Mouse (Mus musculus) left cerebral cortex, adult 2 months (tissue): ENCODE results near the gene Large1. TPM values are rescaled to one million over a fixed set of nuclear protein-coding genes. Genes with fewer than 3 reads are reported as not detected.
A peak's percentile ranks its signal among the peaks of the same experiment; 100 is the strongest.
"Not testable (repeated sequence)": the region's sequence is repeated elsewhere in the genome, so short reads cannot be mapped to it uniquely, and the experiment has no call there.

Source experiments
- DNase-seq, 2 experiments: peaks; one replicate each; pipeline ENCODE4 v3.0.0; 2021 to 2022; ENCODE audit warnings: low spot score in 2 of 2, mixed read lengths in 1 of 2; ENCODE audit errors: extremely low spot score in 1 of 2
- H3K27ac ChIP-seq: fragments of 200-600 bp; 2 replicates; pipeline ENCODE4 v1.8.1; 2022
- H3K4me3 ChIP-seq: fragments of 200-600 bp; 2 replicates; pipeline ENCODE4 v1.8.1; 2022
- CTCF ChIP-seq: fragments of 200-600 bp; IDR thresholded peaks from 2 replicates; pipeline ENCODE4 v1.8.1; 2022; ENCODE audit warnings: antibody characterized with exemption, mild to moderate bottlenecking, moderate library complexity
- intact Hi-C: fragments of 180-260 bp; cut with DNase I; formaldehyde crosslinking; loops from one replicate; pipeline ENCODE4 v1.15.1; 2025
- total RNA-seq, 2 experiments: library from RNA; stranded (reverse); gene quantifications; 2 replicates each; pipeline ENCODE4 v1.2.3; 2021

Gene Large1
- total RNA-seq, 2 experiments from 2014 or later = 144 to 159 TPM

DNA sequence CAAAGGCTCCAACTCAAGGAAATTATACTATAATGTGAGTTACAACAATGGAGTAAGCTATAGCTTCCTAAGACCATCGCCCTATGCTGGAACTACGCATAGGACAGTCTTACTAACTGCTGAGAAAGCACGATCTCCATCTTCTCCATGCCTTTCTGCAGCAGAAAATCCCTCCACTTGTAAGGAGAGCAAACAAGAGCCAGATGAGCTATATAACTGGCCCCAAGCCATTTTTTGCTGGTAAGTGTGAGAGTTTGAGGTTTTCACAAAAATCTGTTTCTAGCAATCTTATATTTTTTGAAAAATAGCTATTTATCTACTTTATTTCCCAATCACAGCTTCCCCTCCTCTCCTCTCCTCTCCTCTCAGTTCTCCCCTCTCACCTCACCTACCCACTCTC lies 206.1 kb downstream of the Large1 start:
- H3K27ac ChIP-seq = no peak overlapping the region
- no peak for TF ChIP-seq CTCF
- intact Hi-C loops = no loop called here
- H3K4me3 ChIP-seq = no peak overlapping the region
- no peak for DNase-seq

DNA sequence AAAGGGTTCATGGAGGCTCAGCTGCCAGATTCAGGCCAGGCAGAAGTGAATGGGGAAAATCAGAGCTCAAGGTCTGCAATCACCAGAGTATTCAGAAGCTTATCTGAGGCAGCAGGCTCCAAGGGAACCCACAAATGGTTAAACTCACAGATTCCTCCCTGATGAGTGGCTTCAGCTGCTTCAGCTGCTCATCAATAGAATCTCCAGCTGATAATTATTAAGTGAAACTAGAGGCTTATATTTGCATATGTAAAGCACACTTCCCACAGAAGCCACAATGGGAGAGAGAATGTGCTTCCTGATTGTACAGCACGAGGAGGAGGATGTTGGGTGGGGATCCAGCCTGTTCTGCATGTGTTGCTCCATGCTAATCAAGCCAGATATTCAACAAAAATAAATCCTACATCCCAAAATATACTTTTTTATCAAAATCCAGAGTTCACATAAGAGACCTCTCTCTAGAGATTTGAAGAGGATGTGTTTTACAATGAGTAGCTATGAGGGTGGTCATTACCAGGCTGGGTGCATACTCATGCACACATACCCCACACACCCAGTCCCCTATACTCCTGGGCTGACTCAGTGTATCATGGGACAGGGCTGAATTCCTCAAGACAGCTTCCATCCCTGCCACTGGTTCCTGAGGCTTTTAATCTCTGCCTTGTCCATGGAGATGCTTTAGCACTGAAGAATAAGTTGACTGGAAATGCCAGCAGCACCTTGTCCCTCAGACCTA lies 210.5 kb downstream of the Large1 start:
- Histone ChIP-seq H3K27ac (peak overlapping the region; percentile 28; the same call in 1 of the 2 replicates), H3K4me3 (no peak overlapping the region)
- no peak for DNase-seq
- TF ChIP-seq CTCF = no peak
- intact Hi-C loops = no loop called here

DNA sequence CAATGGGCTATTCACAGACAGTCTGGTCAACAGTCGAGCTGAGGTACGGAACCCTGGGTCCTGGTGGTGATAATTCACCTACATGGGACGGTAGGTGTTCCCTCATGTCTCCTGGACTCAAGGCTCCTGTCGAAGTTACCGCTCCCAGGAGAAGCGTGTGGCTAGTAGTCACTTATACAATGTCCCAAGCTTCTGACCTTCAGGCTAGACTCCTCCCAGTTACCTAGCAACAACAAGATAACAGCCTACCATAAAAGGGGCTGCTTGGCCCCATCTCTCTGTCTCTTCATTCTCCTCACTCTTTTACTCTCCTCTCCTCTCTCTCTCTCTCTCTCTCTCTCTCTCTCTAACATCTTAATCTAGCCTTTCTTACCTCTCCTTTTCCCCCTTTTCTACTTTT lies 217.9 kb downstream of the Large1 start:
- DNase-seq = no peak
- Histone ChIP-seq H3K4me3 (no peak overlapping the region), H3K27ac (no peak overlapping the region)
- TF ChIP-seq CTCF = no peak
- intact Hi-C loops = no loop called here

DNA sequence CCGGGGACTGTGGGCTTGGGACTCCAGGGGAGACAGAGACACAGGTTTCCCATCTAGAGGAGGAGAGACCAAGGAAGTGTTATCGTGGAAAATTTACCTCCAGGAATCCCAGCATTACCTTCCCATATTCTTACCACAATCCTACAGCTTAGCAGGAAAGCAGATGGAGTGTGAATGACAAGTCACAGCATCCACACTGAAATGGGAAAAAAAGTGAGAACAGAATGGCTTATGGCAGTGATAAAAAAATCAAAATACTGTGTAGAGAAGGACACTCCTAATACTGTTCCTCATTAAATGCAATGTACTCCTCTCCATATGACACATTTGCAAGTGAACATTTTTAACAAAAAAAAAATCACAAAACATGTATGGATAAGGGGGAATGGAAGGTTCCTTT lies 221.3 kb downstream of the Large1 start:
- DNase-seq = no peak
- H3K4me3 ChIP-seq = no peak overlapping the region
- no peak for TF ChIP-seq CTCF
- intact Hi-C loops = no loop called here
- H3K27ac ChIP-seq = peak overlapping the region; percentile 74

DNA sequence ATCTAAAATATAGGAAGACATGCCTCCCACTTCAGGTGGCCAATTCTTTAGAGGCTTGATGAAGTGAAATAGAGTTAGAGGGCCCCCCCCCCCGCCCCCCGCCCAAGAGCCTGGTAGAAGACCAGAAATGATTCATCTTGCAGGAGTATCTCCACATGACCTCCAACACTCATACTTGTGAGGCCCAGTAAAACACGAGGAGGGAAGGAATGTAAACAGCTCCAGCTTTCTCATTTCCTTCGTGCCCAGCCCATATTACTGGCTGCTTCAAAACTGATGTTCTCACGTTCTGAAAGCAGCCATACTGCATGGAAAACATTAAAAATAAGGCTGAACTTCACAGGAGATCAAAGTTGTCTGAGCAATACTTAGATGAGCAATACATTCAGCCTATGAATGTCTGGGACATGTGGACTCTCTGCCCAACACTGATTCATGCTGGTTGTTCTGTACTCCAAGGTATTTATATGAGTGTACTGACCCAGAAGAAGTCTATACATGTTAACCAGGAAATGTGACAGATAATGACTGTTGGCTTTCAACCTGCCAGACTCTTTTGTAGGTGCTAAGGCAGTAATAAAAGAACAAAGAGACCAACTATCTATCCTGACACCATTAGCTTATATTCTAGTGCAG lies 229.4 kb downstream of the Large1 start:
- no peak overlapping the region for H3K4me3 ChIP-seq
- H3K27ac ChIP-seq = no peak overlapping the region
- DNase-seq = no peak
- intact Hi-C loops = no loop called here
- TF ChIP-seq CTCF = no peak

DNA sequence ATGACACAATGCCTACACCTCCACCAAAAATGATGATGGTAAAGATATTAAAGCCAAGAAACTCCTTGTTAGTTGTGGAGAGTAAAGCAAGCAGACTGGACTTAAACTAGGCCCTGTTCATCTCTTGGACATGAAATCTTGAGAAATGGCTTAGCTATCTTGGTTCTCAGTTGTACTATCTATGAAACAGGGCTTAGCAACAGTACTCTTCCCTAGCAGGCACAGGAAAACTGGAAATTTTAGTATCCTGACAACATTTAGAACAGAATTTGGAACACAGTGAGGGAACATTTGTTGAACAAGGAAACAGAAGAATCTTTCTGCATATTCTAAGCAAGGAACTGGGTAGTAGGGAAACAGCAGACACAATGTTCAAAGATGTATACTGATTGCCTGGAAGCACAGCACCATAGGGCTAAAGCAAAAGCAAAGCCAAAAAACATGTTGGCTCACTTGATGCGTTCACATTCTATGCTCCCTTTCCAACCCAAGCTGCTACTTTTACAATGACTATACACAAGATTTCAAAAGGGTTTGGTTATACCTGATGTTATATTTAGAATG lies 240.9 kb downstream of the Large1 start:
- Histone ChIP-seq H3K4me3 (no peak overlapping the region), H3K27ac (peak overlapping the region; percentile 28; the same call in 1 of the 2 replicates)
- DNase-seq = no peak
- no peak for TF ChIP-seq CTCF
- intact Hi-C loops = no loop called here

DNA sequence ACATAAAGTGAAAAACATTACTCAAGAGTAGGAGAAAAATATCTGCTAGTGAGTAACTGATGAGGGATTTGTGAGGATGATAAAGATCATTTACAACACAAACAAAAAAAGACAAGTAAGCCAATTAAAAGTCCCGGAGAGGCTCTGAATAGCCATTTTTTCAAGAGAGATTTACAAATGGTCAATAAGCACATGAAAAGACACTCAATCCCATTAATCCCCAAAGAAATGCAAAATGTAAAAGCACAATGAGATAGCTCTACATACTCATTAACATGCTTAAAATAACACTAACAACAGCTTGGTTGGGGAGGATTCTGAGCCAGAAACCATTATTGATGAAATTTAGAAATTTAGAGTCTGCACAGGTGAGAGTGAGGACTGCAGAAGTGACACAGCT lies 249.3 kb downstream of the Large1 start:
- DNase-seq = no peak
- Histone ChIP-seq H3K27ac (no peak overlapping the region), H3K4me3 (no peak overlapping the region)
- intact Hi-C loops = no loop called here
- TF ChIP-seq CTCF = no peak

DNA sequence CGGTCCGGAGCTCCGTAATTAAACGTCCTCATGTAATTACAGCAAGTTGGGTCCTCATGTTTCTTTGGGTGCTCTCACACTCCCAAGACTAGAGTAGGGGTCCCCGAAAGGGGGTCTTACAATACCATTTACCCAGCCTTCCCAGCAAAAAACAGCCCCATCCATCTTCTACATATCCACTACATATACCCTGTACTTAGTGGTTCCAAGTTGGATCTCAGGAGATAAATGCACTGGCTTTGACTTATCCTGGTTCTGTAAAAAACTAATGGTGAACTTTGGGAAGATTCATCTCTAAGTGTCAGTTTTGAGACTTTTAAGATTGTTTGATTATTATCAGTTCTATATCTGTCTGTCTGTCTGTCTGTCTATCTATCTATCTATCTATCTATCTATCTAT lies 252.3 kb downstream of the Large1 start:
- intact Hi-C loops = no loop called here
- no peak for DNase-seq
- Histone ChIP-seq H3K4me3 (no peak overlapping the region), H3K27ac (no peak overlapping the region)
- no peak for TF ChIP-seq CTCF

DNA sequence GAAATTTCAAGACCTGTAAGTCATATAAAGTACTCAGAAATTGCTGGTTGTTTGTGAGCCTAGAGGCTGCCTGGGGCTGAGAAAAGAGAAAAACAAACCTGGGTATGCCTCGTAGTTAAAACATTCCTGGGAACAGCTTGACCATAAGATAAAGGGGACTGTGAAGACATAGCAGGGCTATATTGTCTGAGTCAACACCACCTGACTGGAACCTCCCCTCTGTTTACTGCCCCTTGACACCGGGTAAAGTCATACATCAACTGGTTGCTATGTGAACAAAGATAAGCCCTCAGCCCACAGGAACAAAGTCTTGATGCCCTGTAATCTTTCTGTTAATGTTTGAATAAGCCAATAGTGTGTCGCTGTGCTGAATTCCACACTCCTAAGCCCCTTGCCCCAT lies 252.7 kb downstream of the Large1 start:
- H3K4me3 ChIP-seq, intact Hi-C loops, DNase-seq, H3K27ac ChIP-seq: not testable (repeated sequence)

DNA sequence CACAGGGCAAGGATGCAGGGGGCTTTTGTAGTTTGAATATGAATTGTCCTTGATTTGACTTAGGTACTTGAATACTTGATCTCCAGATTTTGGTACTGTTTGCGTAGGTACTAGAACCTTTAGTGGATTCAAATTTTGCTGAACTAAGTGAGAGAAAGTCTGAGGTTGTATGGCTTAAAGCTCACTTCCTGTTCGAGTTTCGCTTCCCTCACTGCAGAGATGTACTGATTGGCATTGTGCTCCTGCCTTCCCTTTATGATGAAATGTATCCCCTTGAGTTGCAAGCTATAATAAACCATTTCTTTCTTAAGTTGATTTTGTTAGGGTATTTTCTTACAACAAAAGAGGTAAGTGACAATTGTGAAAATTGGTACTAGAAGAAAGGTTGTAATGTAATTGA lies 253.8 kb downstream of the Large1 start:
- no peak for DNase-seq
- intact Hi-C loops = no loop called here
- H3K27ac ChIP-seq = no peak overlapping the region
- TF ChIP-seq CTCF = no peak
- H3K4me3 ChIP-seq = no peak overlapping the region

DNA sequence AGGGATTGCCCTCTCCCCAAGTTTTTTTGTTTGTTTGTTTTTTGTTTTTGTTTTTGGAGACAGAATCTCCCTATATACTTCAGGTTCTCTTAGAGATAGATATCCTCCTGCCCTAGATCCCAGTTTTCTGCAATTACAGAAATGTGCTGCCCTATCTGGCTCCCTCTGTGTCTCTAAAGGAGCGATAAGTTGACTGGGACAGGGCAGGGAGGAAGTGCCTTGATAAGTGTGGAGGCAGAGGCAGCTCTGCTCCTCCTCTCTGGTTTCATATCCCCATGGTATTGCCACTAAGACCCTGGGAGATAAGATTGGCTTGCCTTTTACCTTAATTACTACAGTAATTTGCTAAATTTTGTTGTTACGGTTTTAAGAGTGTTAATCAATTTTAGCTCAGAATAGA lies 256.4 kb downstream of the Large1 start:
- TF ChIP-seq CTCF = no peak
- DNase-seq = no peak
- intact Hi-C loops = no loop called here

DNA sequence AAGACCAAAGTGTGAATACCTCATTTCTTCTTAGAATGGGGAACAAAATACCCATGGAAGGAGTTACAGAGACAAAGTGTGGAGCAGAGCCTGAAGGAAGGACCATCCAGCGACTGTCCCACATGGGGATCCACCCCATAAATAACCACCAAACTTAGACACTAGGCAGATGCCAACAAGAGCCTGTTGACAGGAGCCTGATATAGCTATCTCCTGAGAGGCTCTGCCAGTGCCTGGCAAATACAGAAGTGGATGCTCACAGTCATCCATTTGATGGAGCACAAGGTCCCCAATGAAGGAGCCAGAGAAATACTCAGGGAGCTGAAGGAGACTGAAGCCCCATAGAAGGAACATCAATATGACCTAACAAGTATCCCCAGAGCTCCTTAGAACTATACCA lies 275.6 kb downstream of the Large1 start:
- H3K4me3 ChIP-seq, DNase-seq, H3K27ac ChIP-seq, intact Hi-C loops: not testable (repeated sequence)

More for the DNA sequence above, 256.4 kb downstream of the Large1 start:
- Histone ChIP-seq H3K27ac (no peak overlapping the region), H3K4me3 (no peak overlapping the region)

DNA sequence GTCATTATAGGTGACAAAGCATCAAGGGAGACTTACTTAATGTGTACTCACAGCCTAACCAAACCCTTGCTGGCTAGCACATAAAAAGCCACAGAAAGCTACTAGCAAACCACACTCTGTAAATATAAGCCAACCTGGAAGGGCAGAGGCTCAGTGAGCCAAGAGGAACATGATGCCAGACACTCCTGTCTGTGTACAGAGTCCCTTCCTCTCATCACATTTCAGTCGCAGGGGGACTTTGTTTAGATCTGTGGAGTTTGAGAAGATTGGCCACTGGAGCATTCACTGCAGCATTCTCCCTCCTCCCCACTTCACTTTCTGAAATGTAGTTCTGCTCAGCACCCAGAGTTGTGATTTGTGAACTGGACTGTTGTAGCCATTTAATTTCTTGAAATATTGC lies 291.9 kb downstream of the Large1 start:
- Histone ChIP-seq H3K27ac (no peak overlapping the region), H3K4me3 (no peak overlapping the region)
- intact Hi-C loops = no loop called here
- TF ChIP-seq CTCF = no peak
- DNase-seq = no peak
